Mouse (Mus musculus) right cerebral cortex, postnatal 14 days (tissue): ENCODE measurements around the gene Phc2.
"Not testable (repeated sequence)": the region's sequence is repeated elsewhere in the genome, so short reads cannot be mapped to it uniquely, and the experiment has no call there.

Experiments
- DNase-seq: peaks from one replicate; pipeline ENCODE4 v3.0.0; 2022

The Phc2 gene

DNA sequence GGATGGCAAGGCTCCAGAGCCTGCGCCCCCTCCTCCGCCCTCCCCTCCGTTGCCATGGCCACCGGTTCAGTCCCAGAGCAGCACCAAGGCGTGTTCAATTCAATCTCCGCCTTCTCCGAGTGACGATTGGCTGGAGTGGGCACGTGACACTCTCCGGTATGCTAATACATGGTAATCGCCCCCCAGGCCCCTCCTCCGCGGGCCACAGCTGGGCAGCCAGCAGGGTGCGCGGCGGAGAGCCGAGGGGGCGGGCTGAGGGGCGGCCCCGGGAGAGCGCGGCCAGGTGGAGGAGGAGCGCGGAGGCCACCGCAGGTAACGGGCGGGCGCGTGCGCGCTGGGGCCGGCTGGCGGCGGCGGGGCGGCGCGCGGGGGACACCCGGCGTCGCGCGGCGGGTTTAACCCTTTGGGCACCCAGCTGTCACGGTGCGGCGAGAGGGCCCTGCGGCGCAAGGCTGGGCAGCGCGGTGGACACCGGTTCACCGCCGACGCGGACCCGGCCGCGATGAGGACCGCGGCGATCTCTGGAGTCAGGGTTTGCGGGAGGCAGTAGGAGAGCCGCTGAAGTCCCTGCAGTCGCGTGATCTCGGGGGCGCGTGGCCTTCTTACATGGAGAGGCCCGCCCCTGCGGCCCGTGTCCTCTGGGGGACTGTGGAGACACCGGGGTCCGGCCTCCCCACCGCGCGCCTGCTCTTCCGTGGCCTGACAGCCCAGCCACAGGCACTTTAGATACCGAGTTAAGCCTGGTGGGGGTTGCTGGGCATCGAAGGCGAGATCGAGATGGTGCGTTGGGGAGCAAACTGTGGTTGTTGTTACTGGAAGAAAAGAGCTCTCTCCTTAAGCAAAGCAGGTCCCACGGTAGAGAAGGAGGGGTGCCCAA is at the start of gene Phc2:
TSS of gene Phc2 (plus strand) at position 198 of the 877 bp plus-strand sequence.
- DNase-seq: peak; percentile 94

DNA sequence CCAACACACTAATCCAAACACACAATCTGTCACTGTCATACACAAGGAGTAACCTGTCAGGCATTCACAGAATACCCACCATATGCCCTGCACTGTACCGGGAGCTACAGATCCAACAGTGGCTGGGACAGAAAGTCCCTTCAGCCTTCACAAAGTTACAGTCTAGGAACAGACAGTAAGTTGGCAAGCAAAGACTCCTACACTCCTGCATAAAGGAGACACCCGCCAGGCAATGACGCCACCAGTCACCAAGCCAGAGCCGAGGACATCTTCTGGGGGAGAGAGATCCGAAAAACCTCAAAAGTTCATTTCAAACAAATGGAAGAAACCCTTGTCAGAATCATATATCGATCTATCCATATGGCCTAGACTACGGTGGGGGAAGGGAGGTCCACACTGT is 47.9 kb upstream of the Phc2 start:
- no peak for DNase-seq

GRCm38 (mm10) chr4:128607661-128608060 is 46.8 kb upstream of the Phc2 start:
- no peak for DNase-seq

DNA sequence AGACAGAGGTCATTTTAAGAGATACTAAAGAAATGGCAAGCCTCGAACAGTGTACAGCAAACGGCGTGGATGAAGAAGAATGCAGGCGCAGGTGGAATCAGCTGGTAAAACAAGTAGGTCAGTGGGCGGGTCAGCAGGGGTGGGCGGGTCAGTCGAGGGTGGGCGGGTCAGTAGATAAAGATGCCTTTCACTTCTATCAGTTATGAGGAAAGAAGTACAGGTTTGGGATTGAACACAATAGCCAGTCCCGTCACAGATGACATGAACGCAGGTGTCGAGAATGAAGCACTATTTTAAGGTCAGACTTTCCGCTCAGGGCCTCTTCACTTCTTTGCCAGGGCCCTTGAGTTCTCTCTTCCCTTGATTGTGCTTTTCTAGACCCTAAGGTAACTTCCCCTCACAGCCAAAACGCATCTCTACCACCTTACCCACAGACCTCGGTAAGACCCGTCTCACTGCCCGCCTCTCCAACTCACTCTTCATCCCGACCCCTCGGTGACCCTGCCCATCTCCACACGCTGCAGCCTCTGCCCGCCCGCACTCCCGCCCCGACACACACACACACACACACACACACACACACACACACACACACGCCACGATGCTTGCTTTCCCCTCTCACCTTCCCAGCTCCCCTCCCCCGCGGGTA is 45.1 kb upstream of the Phc2 start:
- DNase-seq: no peak

- peak; percentile 95 for DNase-seq
Observed at GRCm38 (mm10) chr4:128609925-128610402, 44.5 kb upstream of the Phc2 start, which contains the start of gene Zscan20. Gene Zscan20 (minus strand): TSS chr4:128610098.

GRCm38 (mm10) chr4:128610706-128611105 is 43.8 kb upstream of the Phc2 start:
- no peak for DNase-seq

- DNase-seq: not testable (repeated sequence)
Observed at GRCm38 (mm10) chr4:128611726-128612125, 42.8 kb upstream of the Phc2 start.

DNA sequence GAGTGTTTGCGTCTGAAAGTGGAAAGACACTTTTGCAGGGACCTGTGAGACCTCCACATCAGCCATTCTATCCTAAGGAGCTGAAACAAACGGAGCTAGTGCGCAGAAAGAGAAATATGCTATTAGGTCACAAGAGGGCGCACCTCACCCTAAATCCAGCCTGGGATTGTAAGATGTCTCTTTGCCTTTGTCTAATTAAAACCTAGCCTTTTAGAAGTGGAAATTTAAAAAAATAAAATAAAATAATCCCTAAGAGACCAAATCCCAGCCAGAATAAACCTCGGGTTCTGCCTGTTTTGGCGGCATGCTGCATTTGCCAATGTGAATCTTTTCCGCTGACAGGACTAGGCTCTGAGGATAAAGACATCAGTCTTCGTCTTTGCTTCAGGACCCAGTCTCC is 41.2 kb upstream of the Phc2 start:
- no peak for DNase-seq

- DNase-seq: no peak
Observed at GRCm38 (mm10) chr4:128615761-128616160, 38.7 kb upstream of the Phc2 start.

GRCm38 (mm10) chr4:128617363-128618120 is 37.0 kb upstream of the Phc2 start:
- no peak for DNase-seq

DNA sequence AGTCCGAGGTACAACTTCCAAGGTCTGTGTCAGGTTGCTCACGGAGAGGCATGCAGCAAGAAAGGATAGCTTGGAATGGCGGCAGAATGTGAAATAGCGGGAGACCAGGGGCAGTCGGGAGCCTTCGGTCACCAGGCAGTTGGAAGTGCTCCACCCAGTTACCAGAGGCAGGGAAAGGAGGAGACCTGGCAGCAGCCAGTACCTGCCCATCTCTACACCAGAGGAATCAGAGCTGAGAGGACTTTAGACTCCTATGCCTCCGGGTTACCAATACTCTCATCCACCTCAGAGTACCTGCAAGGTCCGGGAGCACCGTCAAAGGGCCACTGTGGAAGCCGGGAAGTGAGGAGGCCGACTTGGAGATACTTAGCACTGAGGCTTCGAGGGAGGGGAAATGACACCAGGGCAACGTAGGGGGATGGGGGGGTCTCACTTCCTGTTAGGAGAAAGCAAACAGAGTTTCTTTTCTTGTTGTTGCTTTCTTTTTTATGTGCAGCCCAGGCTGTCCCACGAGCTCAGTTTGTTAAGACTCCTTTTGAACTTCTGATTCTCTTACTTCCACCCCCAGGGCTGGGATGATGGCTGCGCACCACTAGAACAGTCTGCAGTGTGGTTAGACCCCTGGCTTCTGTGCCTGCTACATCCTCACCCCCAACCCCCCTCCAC is 36.1 kb upstream of the Phc2 start, which contains the start of gene Tlr12:
TSS of gene Tlr12 (minus strand) at position 374 of the 666 bp plus-strand sequence.
- no peak for DNase-seq

DNA sequence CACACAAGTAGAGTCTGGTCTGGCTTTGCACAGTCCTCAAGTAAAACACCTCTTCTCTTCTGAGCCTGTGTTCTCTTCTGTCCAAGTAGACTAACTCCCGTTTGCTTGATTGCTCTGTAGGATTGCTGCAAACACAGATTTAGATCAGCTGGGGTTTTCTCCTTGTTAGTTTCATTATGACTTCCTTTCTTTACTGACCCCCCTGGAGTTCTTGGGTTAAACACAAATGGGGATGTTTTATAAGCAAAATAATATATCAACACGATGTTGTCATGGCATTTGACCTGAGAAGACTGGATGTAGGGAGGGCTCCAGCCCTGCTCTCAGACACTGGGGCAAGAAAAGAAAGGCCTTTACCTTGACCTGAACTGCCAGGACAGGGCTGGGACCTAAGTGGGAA is 35.5 kb upstream of the Phc2 start:
- DNase-seq: no peak

DNA sequence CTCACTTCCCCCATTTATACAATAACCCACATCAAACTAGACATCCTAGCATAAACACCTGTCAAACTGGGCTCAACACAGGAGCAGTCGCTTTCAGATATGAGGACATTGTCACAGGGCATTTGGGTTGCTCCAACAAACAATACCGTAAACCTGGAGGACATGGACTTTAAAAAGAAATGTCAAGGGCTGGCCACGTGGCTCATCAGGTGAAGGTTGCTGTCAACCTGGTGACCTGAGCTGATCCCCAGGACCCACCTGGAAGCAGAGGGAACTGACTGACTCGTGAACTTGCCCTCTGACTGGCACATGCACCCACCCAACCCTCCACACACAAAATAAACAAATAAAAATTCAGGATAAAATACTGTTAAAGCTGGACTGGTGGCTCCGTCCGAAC is 33.9 kb upstream of the Phc2 start:
- DNase-seq: no peak

DNA sequence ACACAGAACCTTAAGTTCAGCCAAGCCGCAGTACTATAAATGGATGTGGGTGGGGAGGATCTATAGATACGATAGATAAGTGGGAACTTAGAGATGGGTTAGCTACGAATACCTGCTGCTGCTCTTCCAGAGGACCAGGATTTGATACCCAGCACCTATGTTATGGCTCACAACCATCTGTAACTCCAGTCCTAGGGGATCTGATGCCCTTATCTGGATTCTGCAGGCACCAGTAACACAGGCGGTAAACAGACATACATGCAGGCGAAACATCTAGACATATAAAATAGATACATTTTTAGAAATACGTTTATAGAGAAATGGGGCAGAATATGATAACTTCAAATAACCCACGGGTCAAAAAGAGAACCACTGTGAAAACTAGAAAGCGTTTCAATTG is 33.4 kb upstream of the Phc2 start:
- no peak for DNase-seq

- no peak for DNase-seq
Observed at GRCm38 (mm10) chr4:128635451-128635850, 19.1 kb upstream of the Phc2 start.

GRCm38 (mm10) chr4:128635894-128636585 is 18.5 kb upstream of the Phc2 start:
- DNase-seq: no peak

DNA sequence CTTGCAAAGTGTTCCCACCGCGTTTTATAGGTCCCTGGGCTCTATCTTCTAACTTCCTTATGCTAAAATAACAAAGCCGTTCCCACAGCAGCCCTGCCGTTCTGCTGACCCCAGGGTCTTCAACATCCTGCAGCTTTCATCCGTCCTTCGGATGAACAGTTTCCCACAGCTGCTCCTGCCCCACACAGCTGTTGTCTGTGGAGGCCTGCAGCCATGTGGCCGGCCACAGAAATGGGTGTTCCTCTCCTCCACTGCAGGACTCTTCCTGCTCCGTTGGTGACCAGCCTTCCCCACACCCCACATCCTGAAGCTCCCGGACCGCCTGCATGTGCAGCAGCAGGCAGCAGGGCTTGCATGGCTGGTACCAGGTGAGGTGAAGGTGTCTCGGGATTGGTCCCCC is 17.3 kb upstream of the Phc2 start:
- DNase-seq: no peak

DNA sequence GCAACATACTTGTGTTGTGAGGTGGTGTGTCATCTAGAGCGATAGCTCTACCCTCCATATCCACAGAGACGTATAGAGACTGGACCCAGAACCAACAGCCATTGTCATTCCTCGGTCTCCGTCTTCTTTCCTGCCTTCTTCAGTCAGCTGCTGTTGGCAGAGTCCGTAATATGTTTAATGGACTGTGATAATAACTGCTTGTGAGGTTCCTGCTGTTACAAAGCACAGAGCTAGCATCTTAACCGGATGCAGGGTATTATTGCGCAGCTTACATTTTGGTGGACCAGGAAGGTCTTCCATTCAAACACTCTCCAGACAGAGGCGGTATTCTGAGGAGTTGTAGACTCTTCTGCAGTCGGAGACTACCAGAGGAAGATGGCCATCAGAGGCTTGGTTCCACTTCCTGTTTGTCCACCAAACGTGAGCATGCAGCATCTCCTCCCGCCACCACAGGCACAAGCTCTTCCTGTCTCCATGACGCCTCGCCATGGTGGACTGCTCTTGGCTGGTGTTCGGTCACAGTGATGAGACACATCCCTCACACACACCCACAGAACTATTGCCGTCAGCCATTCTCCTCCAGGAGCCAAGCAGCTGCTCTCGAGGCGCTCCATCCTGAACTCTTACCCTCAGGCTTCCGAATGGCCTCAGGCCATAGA is 16.1 kb upstream of the Phc2 start:
- no peak for DNase-seq

- DNase-seq: no peak
Observed at GRCm38 (mm10) chr4:128641766-128642717, 12.5 kb upstream of the Phc2 start.

DNA sequence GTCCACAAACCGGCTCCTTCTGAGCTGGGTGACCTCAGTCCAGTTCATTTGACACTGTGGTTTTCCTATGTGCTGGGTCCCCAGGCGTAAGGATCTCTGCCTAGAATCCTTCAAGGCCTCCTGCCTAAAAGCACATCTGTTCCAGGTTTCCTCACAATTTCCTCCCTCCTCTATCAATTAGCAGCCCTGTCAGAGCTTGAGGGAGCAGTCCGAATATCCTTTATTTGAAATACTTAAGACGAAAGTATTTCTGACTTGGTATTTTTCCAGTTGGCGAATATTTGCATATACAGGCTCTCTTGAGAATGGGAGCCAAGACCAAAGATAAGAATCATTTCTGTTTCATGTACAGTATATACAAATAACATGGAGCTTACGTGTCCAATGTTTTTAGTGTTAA is 8.6 kb upstream of the Phc2 start:
- DNase-seq: no peak
